Mouse (Mus musculus) MEL (cell line): ENCODE results near the gene Fance. TPM values are rescaled to one million over a fixed set of nuclear protein-coding genes. Genes with fewer than 3 reads are reported as not detected.

Experiments
- DNase-seq: peaks from one replicate; pipeline ENCODE4 v3.0.0; 2011; ENCODE audit warnings: low read depth, low spot score
- H3K27ac ChIP-seq: 2 replicates; pipeline ENCODE4 v1.5.1; 2012; ENCODE audit warnings: low read depth, mild to moderate bottlenecking, control low read depth, low read length, moderate library complexity; ENCODE audit not compliant: control insufficient read depth
- H3K27me3 ChIP-seq, 2 experiments: fragments of 150-350 bp in 1 of 2; sonication (generic) in 1 of 2; 2 replicates each; pipeline ENCODE4 v1.6.1; 2012; ENCODE audit warnings: low read length in 2 of 2, mild to moderate bottlenecking in 2 of 2, improper control_type of control experiment in 1 of 2, moderate library complexity in 1 of 2; ENCODE audit not compliant: insufficient read depth in 2 of 2, control insufficient read depth in 1 of 2
- H3K36me3 ChIP-seq, 2 experiments: 2 replicates each; pipeline ENCODE4 v1.6.1; 2012 to 2014; ENCODE audit warnings: low read length in 2 of 2, improper control_type of control experiment in 1 of 2, inconsistent platforms in 1 of 2, mild to moderate bottlenecking in 1 of 2; ENCODE audit not compliant: insufficient read depth in 2 of 2, control insufficient read depth in 1 of 2
- H3K4me1 ChIP-seq, 2 experiments: fragments of 150-350 bp in 1 of 2; sonication (generic) in 1 of 2; 2 replicates each; pipeline ENCODE4 v1.6.1; 2012; ENCODE audit warnings: low read length in 2 of 2, improper control_type of control experiment in 1 of 2, mild to moderate bottlenecking in 1 of 2; ENCODE audit not compliant: insufficient read depth in 2 of 2, control insufficient read depth in 1 of 2
- H3K4me3 ChIP-seq, 2 experiments: fragments of 150-350 bp in 1 of 2; sonication (generic) in 1 of 2; 2 replicates each; pipeline ENCODE4 v1.5.1; 2012; ENCODE audit warnings: low read depth in 2 of 2, low read length in 2 of 2, mild to moderate bottlenecking in 2 of 2, moderate library complexity in 2 of 2, control low read depth in 1 of 2, improper control_type of control experiment in 1 of 2; ENCODE audit not compliant: control insufficient read depth in 1 of 2, insufficient read depth in 1 of 2
- H3K79me2 ChIP-seq: 2 replicates; pipeline ENCODE4 v1.6.1; 2012; ENCODE audit warnings: mild to moderate bottlenecking, low read length, moderate library complexity; ENCODE audit not compliant: control insufficient read depth, poor library complexity, insufficient read depth
- H3K9ac ChIP-seq: 2 replicates; pipeline ENCODE4 v1.6.1; 2012; ENCODE audit warnings: low read depth, mild to moderate bottlenecking, control low read depth, low read length, moderate library complexity; ENCODE audit not compliant: control insufficient read depth, poor library complexity, severe bottlenecking
- H3K9me3 ChIP-seq: fragments of 150-350 bp; sonication (generic); replicated peaks from 2 replicates; pipeline ENCODE4 v1.6.1; 2012; ENCODE audit warnings: mild to moderate bottlenecking, low read length, improper control_type of control experiment, moderate library complexity; ENCODE audit not compliant: insufficient read depth
- BHLHE40 ChIP-seq: IDR thresholded peaks from 2 replicates; pipeline ENCODE4 v1.6.1; 2012; ENCODE audit warnings: low read depth, mild to moderate bottlenecking, inconsistent platforms, low read length, improper control_type of control experiment, borderline replicate concordance
- CTCF ChIP-seq, 3 experiments: IDR thresholded peaks in 2 of 3; conservative IDR thresholded peaks in 1 of 3; 2 replicates each; pipeline ENCODE4 v1.5.1; 2011 to 2012; ENCODE audit warnings: low read length in 3 of 3, low read depth in 2 of 3, mild to moderate bottlenecking in 2 of 3, improper control_type of control experiment in 1 of 3, inconsistent platforms in 1 of 3, mixed read lengths in 1 of 3, moderate library complexity in 1 of 3; ENCODE audit not compliant: control insufficient read depth in 1 of 3, insufficient read depth in 1 of 3, poor library complexity in 1 of 3, severe bottlenecking in 1 of 3
- E2F4 ChIP-seq: IDR thresholded peaks from 2 replicates; pipeline ENCODE4 v1.6.1; 2011; ENCODE audit warnings: low read depth, low read length, improper control_type of control experiment, borderline replicate concordance
- EP300 ChIP-seq, 2 experiments: IDR thresholded peaks; 2 replicates each; pipeline ENCODE4 v1.6.1; 2011; ENCODE audit warnings: improper control_type of control experiment in 2 of 2, low read length in 2 of 2, low read depth in 1 of 2, mild to moderate bottlenecking in 1 of 2
- ETS1 ChIP-seq: IDR thresholded peaks from 2 replicates; pipeline ENCODE4 v1.6.1; 2012; ENCODE audit warnings: low read depth, mild to moderate bottlenecking, inconsistent platforms, low read length, improper control_type of control experiment, moderate library complexity
- GABPA ChIP-seq: IDR thresholded peaks from 2 replicates; pipeline ENCODE4 v1.6.1; 2012; ENCODE audit warnings: low read depth, mild to moderate bottlenecking, inconsistent platforms, low read length, improper control_type of control experiment, moderate library complexity
- GATA1 ChIP-seq: IDR thresholded peaks from 2 replicates; pipeline ENCODE4 v1.6.1; 2011; ENCODE audit warnings: low read depth, low read length, improper control_type of control experiment
- HCFC1 ChIP-seq: IDR thresholded peaks from 2 replicates; pipeline ENCODE4 v1.6.1; 2012; ENCODE audit warnings: low read depth, mild to moderate bottlenecking, inconsistent platforms, low read length, improper control_type of control experiment, moderate library complexity
- JUND ChIP-seq: IDR thresholded peaks from 2 replicates; pipeline ENCODE4 v1.6.1; 2011; ENCODE audit warnings: low read depth, mild to moderate bottlenecking, improper control_type of control experiment, low read length
- KAT2A ChIP-seq: conservative IDR thresholded peaks from 2 replicates; pipeline ENCODE4 v1.6.1; 2012; ENCODE audit warnings: low read depth, low read length, improper control_type of control experiment, inconsistent platforms
- MAX ChIP-seq: IDR thresholded peaks from 2 replicates; pipeline ENCODE4 v1.6.1; 2011; ENCODE audit warnings: low read length, improper control_type of control experiment
- MXI1 ChIP-seq: IDR thresholded peaks from 2 replicates; pipeline ENCODE4 v1.6.1; 2011; ENCODE audit warnings: mild to moderate bottlenecking, low read depth, low read length, improper control_type of control experiment
- MYB ChIP-seq: IDR thresholded peaks from 2 replicates; pipeline ENCODE4 v1.6.1; 2011; ENCODE audit warnings: mild to moderate bottlenecking, low read depth, low read length, improper control_type of control experiment
- MYC ChIP-seq: IDR thresholded peaks from 2 replicates; pipeline ENCODE4 v1.6.1; 2011; ENCODE audit warnings: low read depth, mild to moderate bottlenecking, low read length, improper control_type of control experiment, moderate library complexity
- NELFE ChIP-seq: IDR thresholded peaks from 2 replicates; pipeline ENCODE4 v1.6.1; 2011; ENCODE audit warnings: low read depth, low read length, improper control_type of control experiment
- POLR2A ChIP-seq, 2 experiments: IDR thresholded peaks; 2 replicates each; pipeline ENCODE4 v1.6.1; 2011 to 2012; ENCODE audit warnings: low read length in 2 of 2, mild to moderate bottlenecking in 2 of 2, control low read depth in 1 of 2, improper control_type of control experiment in 1 of 2, low read depth in 1 of 2, moderate library complexity in 1 of 2; ENCODE audit not compliant: control insufficient read depth in 1 of 2, insufficient read depth in 1 of 2, poor library complexity in 1 of 2
- POLR2AphosphoS5 ChIP-seq: IDR thresholded peaks from 2 replicates; pipeline ENCODE4 v1.6.1; 2012; ENCODE audit warnings: low read depth, borderline replicate concordance, mild to moderate bottlenecking, inconsistent platforms, low read length, moderate library complexity, mixed read lengths
- SIN3A ChIP-seq: IDR thresholded peaks from 2 replicates; pipeline ENCODE4 v1.6.1; 2012; ENCODE audit warnings: low read length, improper control_type of control experiment, inconsistent platforms
- SMC3 ChIP-seq: IDR thresholded peaks from 2 replicates; pipeline ENCODE4 v1.6.1; 2011; ENCODE audit warnings: low read depth, low read length, improper control_type of control experiment
- TAL1 ChIP-seq: IDR thresholded peaks from 2 replicates; pipeline ENCODE4 v1.6.1; 2012; ENCODE audit warnings: mild to moderate bottlenecking, inconsistent platforms, low read length, moderate library complexity, mixed read lengths
- TBP ChIP-seq: IDR thresholded peaks from 2 replicates; pipeline ENCODE4 v1.8.0; 2011; ENCODE audit warnings: low read depth, low read length, improper control_type of control experiment
- TCF12 ChIP-seq: IDR thresholded peaks from 2 replicates; pipeline ENCODE4 v1.6.1; 2014; ENCODE audit warnings: low read depth, mild to moderate bottlenecking, inconsistent platforms, low read length, improper control_type of control experiment, moderate library complexity
- UBTF ChIP-seq: IDR thresholded peaks from 2 replicates; pipeline ENCODE4 v1.6.1; 2012; ENCODE audit warnings: low read depth, mild to moderate bottlenecking, inconsistent platforms, low read length, improper control_type of control experiment, moderate library complexity, borderline replicate concordance; ENCODE audit not compliant: insufficient read depth
- USF1 ChIP-seq: IDR thresholded peaks from 2 replicates; pipeline ENCODE4 v1.6.1; 2014; ENCODE audit warnings: low read depth, mild to moderate bottlenecking, inconsistent platforms, low read length, improper control_type of control experiment, moderate library complexity
- USF2 ChIP-seq, 2 experiments: IDR thresholded peaks; 2 replicates each; pipeline ENCODE4 v1.6.1; 2011 to 2012; ENCODE audit warnings: improper control_type of control experiment in 2 of 2, low read length in 2 of 2, borderline replicate concordance in 1 of 2, inconsistent platforms in 1 of 2, low read depth in 1 of 2, mild to moderate bottlenecking in 1 of 2; ENCODE audit not compliant: insufficient read depth in 1 of 2
- polyA plus RNA-seq, 2 experiments: library from polyadenylated mRNA; stranded (reverse) in 1 of 2; unstranded in 1 of 2; fragments of >175 nt in 1 of 2; fragments of >200 nt in 1 of 2; gene quantifications; 2 replicates each; pipeline versions ENCODE4 v1.2.1 to v1.2.4; 2012; ENCODE audit warnings: low replicate concordance in 2 of 2, low read depth in 1 of 2; ENCODE audit not compliant: insufficient read length in 2 of 2, insufficient read depth in 1 of 2, missing spikeins in 1 of 2
- total RNA-seq: library from RNA; depleted of rRNA; stranded (reverse); fragments of 300-350 nt; gene quantifications from 2 replicates; pipeline ENCODE4 v1.2.3, GENCODE M21; 2012

The Fance gene
- total and polyA plus RNA-seq, 3 experiments = 51.2 to 382 (median 105) TPM

DNA sequence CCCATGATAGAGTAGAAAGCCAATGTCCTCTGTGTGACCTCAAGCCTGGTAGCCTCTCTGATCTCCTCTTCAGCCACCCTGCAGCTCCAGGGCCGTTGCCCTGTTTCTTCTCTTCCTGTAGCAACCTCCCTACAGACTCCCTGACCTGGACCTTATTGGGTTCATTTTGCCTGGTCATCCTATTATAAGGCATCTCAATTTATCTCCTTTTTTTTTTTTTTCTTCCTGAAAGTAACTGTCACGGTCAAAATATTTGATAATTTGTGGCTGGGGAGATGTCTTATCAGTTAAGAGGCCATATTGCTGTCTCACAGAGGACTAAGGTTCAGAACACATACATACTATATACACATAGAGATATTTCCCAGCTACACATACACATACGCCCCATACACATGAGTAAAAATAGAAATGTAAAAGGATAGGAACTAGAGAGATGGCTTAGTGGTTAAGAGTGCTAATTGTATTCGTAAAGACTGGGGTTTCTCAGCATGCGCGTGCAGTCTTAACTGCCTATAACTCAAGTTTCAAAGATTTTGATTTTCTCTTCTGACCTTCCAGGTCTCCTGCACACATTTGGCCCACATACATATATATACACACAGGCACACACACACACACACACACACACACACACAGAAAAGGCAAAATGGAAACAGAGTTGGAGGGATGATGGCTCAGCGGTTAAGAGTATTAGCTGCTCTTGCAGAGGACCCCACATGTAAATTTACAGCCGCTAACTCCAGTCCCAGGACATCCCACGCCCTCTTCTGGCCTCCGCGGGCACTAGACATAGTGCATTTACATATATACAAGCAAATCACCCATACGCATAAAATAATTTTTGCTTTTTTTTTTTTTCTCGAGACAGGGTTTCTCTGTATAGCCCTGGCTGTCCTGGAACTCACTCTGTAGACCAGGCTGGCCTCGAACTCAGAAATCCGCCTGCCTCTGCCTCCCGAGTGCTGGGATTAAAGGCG is 797 bp upstream of the Fance start (continued):
- TF ChIP-seq USF2 (IDR thresholded peaks at IDR 0.05; ENCODE audit: borderline replicate concordance in 1 of 2, insufficient read depth in 1 of 2, low read depth in 1 of 2, low read length in 2 of 2) = no peak
- no peak for TF ChIP-seq USF1
- TF ChIP-seq JUND = no peak
- TF ChIP-seq SMC3 = peak; percentile 28; the same call in 1 of the 2 replicates
- peak; percentile 23 to 57; a peak in 2 of 4 replicates for TF ChIP-seq POLR2A (IDR thresholded peaks at IDR 0.05; ENCODE audit: control insufficient read depth in 1 of 2, insufficient read depth in 1 of 2, low read depth in 1 of 2, low read length in 2 of 2, poor library complexity in 1 of 2)

DNA sequence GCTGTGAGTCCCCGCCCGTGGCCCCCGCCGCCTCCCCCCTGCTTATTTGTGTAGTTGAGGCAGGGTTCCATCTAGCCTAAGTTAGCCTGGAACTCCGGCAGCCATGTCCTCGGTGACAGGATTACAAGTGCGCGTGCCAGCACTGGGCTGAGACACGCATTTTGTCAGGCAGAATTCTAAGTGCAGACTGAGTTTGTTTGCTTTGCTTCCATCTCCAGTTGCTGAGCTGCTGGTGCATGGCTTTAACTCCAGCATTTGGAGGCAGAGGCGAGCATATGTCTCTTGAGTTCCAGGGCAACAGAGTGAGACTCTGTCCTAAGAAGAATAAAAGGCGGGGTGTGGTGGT is 534 bp downstream of the Fance start:
- TF ChIP-seq TCF12 (no peak), CTCF (IDR thresholded peaks at IDR 0.05 in 2 of 3, conservative IDR thresholded peaks at IDR 0.05 in 1 of 3; ENCODE audit: control insufficient read depth in 1 of 3, insufficient read depth in 1 of 3, low read depth in 2 of 3, low read length in 3 of 3, poor library complexity in 1 of 3, severe bottlenecking in 1 of 3) (no peak), MYC (0 out of 2 replicates have a peak, but pooled peaks have one; percentile 53), NELFE (no peak), POLR2AphosphoS5 (no peak), E2F4 (no peak), SIN3A (peak; percentile 46; the same call in 1 of the 2 replicates), JUND (no peak), GATA1 (no peak), POLR2A (IDR thresholded peaks at IDR 0.05; ENCODE audit: control insufficient read depth in 1 of 2, insufficient read depth in 1 of 2, low read depth in 1 of 2, low read length in 2 of 2, poor library complexity in 1 of 2) (peak in 1 of 2 experiments; percentile 1; a peak in 1 of 4 replicates), USF2 (IDR thresholded peaks at IDR 0.05; ENCODE audit: borderline replicate concordance in 1 of 2, insufficient read depth in 1 of 2, low read depth in 1 of 2, low read length in 2 of 2) (no peak), HCFC1 (no peak), UBTF (no peak), TAL1 (no peak), TBP (0 out of 2 replicates have a peak, but pooled peaks have one; percentile 36), MYB (no peak), MXI1 (peak; percentile 79), BHLHE40 (no peak), GABPA (no peak), KAT2A (no peak), MAX (no peak), ETS1 (no peak), EP300 (IDR thresholded peaks at IDR 0.05; ENCODE audit: low read depth in 1 of 2, low read length in 2 of 2) (no peak)
- Histone ChIP-seq H3K27ac (peak overlapping the region; percentile 76), H3K27me3 (no peaks in the 10 kb centered on the region), H3K4me1 (peaks cover 8 to 23% of the 10 kb centered on the region in 2 experiments; a peak in 3 of 4 replicates), H3K4me3 (peak overlapping the region; percentile 94 to 97), H3K79me2 (peaks cover 17% of the 10 kb centered on the region), H3K9ac (peak overlapping the region; percentile 99), H3K9me3 (no peaks in the 10 kb centered on the region), H3K36me3 (peaks cover 4 to 21% of the 10 kb centered on the region in 2 experiments; a peak in 3 of 4 replicates)
- DNase-seq = peak; percentile 75
